Mouse (Mus musculus): ENCODE results near the gene Setd3. TPM values are rescaled to one million over a fixed set of nuclear protein-coding genes. Genes with fewer than 3 reads are reported as not detected.

Setd3 gene
- total and polyA plus RNA-seq, 3 experiments: 40.1 to 59.9 TPM; not detected in 1

GRCm38 (mm10) chr12:108135610-108136208 is 43.4 kb downstream of the Setd3 start:
- Histone ChIP-seq H3K4me3 (ENCODE audit: control insufficient read depth in 1 of 2, insufficient read depth in 1 of 2, low read depth in 2 of 2, low read length in 2 of 2) (no peak overlapping the region), H3K9ac (ENCODE audit: control insufficient read depth, low read depth, low read length, poor library complexity, severe bottlenecking) (no peak overlapping the region), H3K27ac (ENCODE audit: control insufficient read depth, low read depth, low read length) (no peak overlapping the region), H3K9me3 (replicated peaks; ENCODE audit: insufficient read depth, low read length) (no peaks in the 10 kb centered on the region), H3K4me1 (ENCODE audit: control insufficient read depth in 1 of 2, insufficient read depth in 2 of 2, low read length in 2 of 2) (peaks cover 0 to 3% of the 10 kb centered on the region in 2 experiments; a peak in 1 of 4 replicates), H3K36me3 (ENCODE audit: control insufficient read depth in 1 of 2, insufficient read depth in 2 of 2, low read length in 2 of 2) (peaks cover 0 to 7% of the 10 kb centered on the region in 2 experiments; a peak in 3 of 4 replicates), H3K27me3 (ENCODE audit: control insufficient read depth in 1 of 2, insufficient read depth in 2 of 2, low read length in 2 of 2) (no peaks in the 10 kb centered on the region), H3K79me2 (ENCODE audit: control insufficient read depth, insufficient read depth, low read length, poor library complexity) (no peaks in the 10 kb centered on the region)
- TF ChIP-seq RCOR1 (IDR thresholded peaks at IDR 0.05; ENCODE audit: low read depth, low read length) (no peak), CHD1 (IDR thresholded peaks at IDR 0.05; ENCODE audit: low read depth, low read length) (no peak), KAT2A (conservative IDR thresholded peaks at IDR 0.05; ENCODE audit: low read depth, low read length) (no peak), MEF2A (IDR thresholded peaks at IDR 0.05; ENCODE audit: extremely low read depth, insufficient replicate concordance, low read depth, low read length, poor library complexity, severe bottlenecking) (no peak), MXI1 (IDR thresholded peaks at IDR 0.05; ENCODE audit: low read depth, low read length) (no peak), MAZ (IDR thresholded peaks at IDR 0.05; ENCODE audit: low read depth, low read length) (no peak), TBP (IDR thresholded peaks at IDR 0.05; ENCODE audit: low read depth, low read length) (no peak), MYB (IDR thresholded peaks at IDR 0.05; ENCODE audit: low read depth, low read length) (no peak), ZKSCAN1 (IDR thresholded peaks at IDR 0.05; ENCODE audit: low read depth, low read length) (no peak), TAL1 (IDR thresholded peaks at IDR 0.05; ENCODE audit: low read length) (no peak), POLR2A (IDR thresholded peaks at IDR 0.05; ENCODE audit: control insufficient read depth in 1 of 2, insufficient read depth in 1 of 2, low read depth in 1 of 2, low read length in 2 of 2, poor library complexity in 1 of 2) (no peak), TCF12 (IDR thresholded peaks at IDR 0.05; ENCODE audit: low read depth, low read length) (no peak), UBTF (IDR thresholded peaks at IDR 0.05; ENCODE audit: borderline replicate concordance, insufficient read depth, low read depth, low read length) (no peak), CTCF (IDR thresholded peaks at IDR 0.05 in 2 of 3, conservative IDR thresholded peaks at IDR 0.05 in 1 of 3; ENCODE audit: control insufficient read depth in 1 of 3, insufficient read depth in 1 of 3, low read depth in 2 of 3, low read length in 3 of 3, poor library complexity in 1 of 3, severe bottlenecking in 1 of 3) (no peak), MAFK (IDR thresholded peaks at IDR 0.05; ENCODE audit: borderline replicate concordance, low read depth, low read length) (no peak)
- DNase-seq (ENCODE audit: low read depth, low spot score): no peak

GRCm38 (mm10) chr12:108133181-108133580 is 45.9 kb downstream of the Setd3 start:
- Histone ChIP-seq H3K36me3 (ENCODE audit: control insufficient read depth in 1 of 2, insufficient read depth in 2 of 2, low read length in 2 of 2) (peaks cover 0 to 8% of the 10 kb centered on the region in 2 experiments; a peak in 2 of 4 replicates), H3K4me3 (ENCODE audit: control insufficient read depth in 1 of 2, insufficient read depth in 1 of 2, low read depth in 2 of 2, low read length in 2 of 2) (no peak overlapping the region), H3K27ac (ENCODE audit: control insufficient read depth, low read depth, low read length) (no peak overlapping the region), H3K9me3 (replicated peaks; ENCODE audit: insufficient read depth, low read length) (no peaks in the 10 kb centered on the region), H3K9ac (ENCODE audit: control insufficient read depth, low read depth, low read length, poor library complexity, severe bottlenecking) (no peak overlapping the region), H3K27me3 (ENCODE audit: control insufficient read depth in 1 of 2, insufficient read depth in 2 of 2, low read length in 2 of 2) (no peaks in the 10 kb centered on the region), H3K4me1 (ENCODE audit: control insufficient read depth in 1 of 2, insufficient read depth in 2 of 2, low read length in 2 of 2) (no peaks in the 10 kb centered on the region), H3K79me2 (ENCODE audit: control insufficient read depth, insufficient read depth, low read length, poor library complexity) (no peaks in the 10 kb centered on the region)
- TF ChIP-seq SIN3A (IDR thresholded peaks at IDR 0.05; ENCODE audit: low read length) (no peak), E2F4 (IDR thresholded peaks at IDR 0.05; ENCODE audit: borderline replicate concordance, low read depth, low read length) (no peak), TAL1 (IDR thresholded peaks at IDR 0.05; ENCODE audit: low read length) (no peak), MYC (IDR thresholded peaks at IDR 0.05; ENCODE audit: low read depth, low read length) (no peak), MAZ (IDR thresholded peaks at IDR 0.05; ENCODE audit: low read depth, low read length) (no peak), ELF1 (IDR thresholded peaks at IDR 0.05; ENCODE audit: low read depth, low read length) (no peak), POLR2AphosphoS2 (IDR thresholded peaks at IDR 0.05; ENCODE audit: low read length) (no peak), HCFC1 (IDR thresholded peaks at IDR 0.05; ENCODE audit: low read depth, low read length) (no peak), BHLHE40 (IDR thresholded peaks at IDR 0.05; ENCODE audit: borderline replicate concordance, low read depth, low read length) (no peak), CTCF (IDR thresholded peaks at IDR 0.05 in 2 of 3, conservative IDR thresholded peaks at IDR 0.05 in 1 of 3; ENCODE audit: control insufficient read depth in 1 of 3, insufficient read depth in 1 of 3, low read depth in 2 of 3, low read length in 3 of 3, poor library complexity in 1 of 3, severe bottlenecking in 1 of 3) (no peak), TCF12 (IDR thresholded peaks at IDR 0.05; ENCODE audit: low read depth, low read length) (no peak)
- DNase-seq (ENCODE audit: low read depth, low spot score): no peak

Measured in MEL (cell line).